Mouse (Mus musculus) midbrain, embryonic 11.5 days (tissue): ENCODE measurements around the gene Ubash3a. TPM values are rescaled to one million over a fixed set of nuclear protein-coding genes. Genes with fewer than 3 reads are reported as not detected.

Experiments
- ATAC-seq: fragments of 200-750 bp; cut with Nextera tagmentation; 2 replicates; pipeline ENCODE4 v1.8.0; 2017; ENCODE audit warnings: moderate TSS enrichment, moderate library complexity; ENCODE audit not compliant: low FRiP score
- DNase-seq: peaks from one replicate; pipeline ENCODE4 v3.0.0; 2015; ENCODE audit warnings: low spot score; ENCODE audit errors: missing footprints
- H3K27ac ChIP-seq: fragments of 300-500 bp; sonication (generic); 2 replicates; pipeline ENCODE4 v1.5.1; 2014; ENCODE audit warnings: low read depth, low read length
- H3K27me3 ChIP-seq: fragments of 300-500 bp; sonication (generic); 2 replicates; pipeline ENCODE4 v1.6.1; 2014; ENCODE audit warnings: mild to moderate bottlenecking, low read length, moderate library complexity, mixed read lengths; ENCODE audit not compliant: control insufficient read depth, insufficient read depth
- H3K36me3 ChIP-seq: fragments of 300-500 bp; sonication (generic); 2 replicates; pipeline ENCODE4 v1.6.1; 2014; ENCODE audit warnings: mild to moderate bottlenecking, low read length, moderate library complexity, mixed read lengths; ENCODE audit not compliant: control insufficient read depth, insufficient read depth
- H3K4me1 ChIP-seq: fragments of 300-500 bp; sonication (generic); 2 replicates; pipeline ENCODE4 v1.6.1; 2014; ENCODE audit warnings: low read length; ENCODE audit not compliant: control insufficient read depth, insufficient read depth
- H3K4me2 ChIP-seq: fragments of 300-500 bp; sonication (generic); 2 replicates; pipeline ENCODE4 v1.6.1; 2014; ENCODE audit warnings: mild to moderate bottlenecking, moderate library complexity
- H3K4me3 ChIP-seq: fragments of 300-500 bp; sonication (generic); 2 replicates; pipeline ENCODE4 v1.5.1; 2014; ENCODE audit warnings: low read depth, low read length
- H3K9ac ChIP-seq: fragments of 300-500 bp; sonication (generic); 2 replicates; pipeline ENCODE4 v1.6.1; 2014; ENCODE audit warnings: low read length
- H3K9me3 ChIP-seq: fragments of 300-500 bp; sonication (generic); 2 replicates; pipeline ENCODE4 v1.6.1; 2016; ENCODE audit warnings: low read length; ENCODE audit not compliant: control insufficient read depth
- WGBS: fragments of 180-500 bp; shearing (Covaris S2); extraction: QIAGEN DNeasy Blood & Tissue Kit; methylation state at CpG from one replicate; pipeline ENCODE4 v1.1.7; 2014; 5-methylcytosine and 5-hydroxymethylcytosine counted together
- polyA plus RNA-seq: library from polyadenylated mRNA; unstranded; fragments of >200 nt; fragmentation: Nextera tagmentation; extraction: Ambion mirVana; gene quantifications from 2 replicates; pipeline ENCODE4 v1.2.1, GENCODE M21; 2014

Ubash3a gene
- polyA plus RNA-seq, 1 experiment from 2014 or later: not detected

DNA sequence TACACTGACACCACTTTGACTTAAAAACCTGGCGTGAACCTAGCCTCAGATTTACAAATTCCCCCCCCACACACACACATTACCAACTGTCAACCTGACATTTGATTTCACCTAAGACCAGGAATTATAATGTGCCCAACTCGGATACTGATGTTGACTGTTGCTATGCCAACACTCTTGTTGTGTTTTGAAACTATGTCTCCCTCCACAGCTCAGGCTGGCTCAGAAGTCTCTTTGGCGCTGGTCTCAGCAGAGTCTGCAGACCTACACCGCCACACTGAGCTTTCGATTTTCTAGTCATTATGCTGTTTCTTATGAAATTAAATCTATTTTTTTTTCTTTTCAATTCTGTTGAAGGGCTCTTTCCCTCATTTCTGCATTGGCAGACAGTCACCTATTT, 55.0 kb downstream of the Ubash3a start:
- DNase-seq (no peak), ATAC-seq (no peak)
- Histone ChIP-seq H3K4me2 (no peak overlapping the region), H3K9ac (no peak overlapping the region), H3K4me3 (no peak overlapping the region), H3K36me3 (no peaks in the 10 kb centered on the region), H3K27me3 (no peaks in the 10 kb centered on the region), H3K4me1 (no peaks in the 10 kb centered on the region), H3K9me3 (no peaks in the 10 kb centered on the region), H3K27ac (no peak overlapping the region)
- WGBS: 77% methylated on average over 5 of the region's 5 CpGs

DNA sequence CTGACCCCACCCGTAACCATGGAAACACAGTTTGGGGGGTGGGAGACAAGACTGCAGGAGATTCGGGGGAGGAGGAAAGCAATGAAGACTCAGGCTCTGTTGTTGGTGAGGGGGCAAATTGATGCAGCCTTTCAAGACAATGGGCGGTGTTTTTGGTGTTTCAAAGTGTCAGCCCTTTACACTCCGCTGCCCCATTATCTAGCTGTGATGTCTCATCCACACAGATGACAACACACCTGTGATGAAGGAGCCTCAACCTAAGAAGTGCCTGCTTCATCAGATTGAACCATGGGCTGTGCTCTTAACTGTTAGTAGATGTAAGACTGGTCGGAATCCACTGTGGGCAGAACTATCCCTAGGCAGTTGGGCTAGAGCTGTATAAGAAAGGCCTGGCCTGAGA, 56.1 kb downstream of the Ubash3a start:
- no peak for DNase-seq
- Histone ChIP-seq H3K9ac (no peak overlapping the region), H3K4me3 (no peak overlapping the region), H3K4me2 (no peak overlapping the region), H3K9me3 (no peaks in the 10 kb centered on the region), H3K27ac (no peak overlapping the region), H3K36me3 (no peaks in the 10 kb centered on the region), H3K27me3 (no peaks in the 10 kb centered on the region), H3K4me1 (no peaks in the 10 kb centered on the region)
- 88% methylated on average over 5 of the region's 5 CpGs for WGBS
- no peak for ATAC-seq

- 52% methylated on average over 6 of the region's 6 CpGs for WGBS
- no peak for ATAC-seq
These were observed 56.7 kb downstream of the Ubash3a start for GRCm38 (mm10) chr17:31264372-31264771.

DNA sequence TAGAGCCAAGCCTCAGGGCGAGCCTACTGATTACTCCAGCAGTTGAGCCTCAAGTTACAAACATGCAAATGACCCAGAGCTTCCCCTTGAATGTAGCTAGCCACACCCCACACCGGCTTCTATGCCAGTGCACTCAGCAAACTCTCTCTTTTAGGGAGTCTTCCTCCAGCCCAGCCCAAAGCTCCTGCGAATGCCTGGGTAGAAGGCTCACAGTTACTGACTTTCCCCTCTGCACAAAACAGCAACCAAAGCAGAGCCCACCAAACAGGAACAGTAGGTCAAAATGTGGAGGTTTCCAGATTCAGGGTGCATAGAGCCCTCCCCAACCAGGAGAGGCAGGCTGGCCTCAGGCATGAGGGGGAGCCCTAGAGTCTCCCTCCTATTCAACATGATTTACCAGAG, 57.5 kb downstream of the Ubash3a start:
- no peaks in the 10 kb centered on the region for H3K4me1 ChIP-seq
- WGBS: 16% methylated on average over 3 of the region's 3 CpGs
- no peak overlapping the region for H3K27ac ChIP-seq
- no peaks in the 10 kb centered on the region for H3K9me3 ChIP-seq
- H3K36me3 ChIP-seq: no peaks in the 10 kb centered on the region
- no peak overlapping the region for H3K9ac ChIP-seq
- no peaks in the 10 kb centered on the region for H3K27me3 ChIP-seq
- ATAC-seq: no peak
- DNase-seq: no peak
- H3K4me2 ChIP-seq: no peak overlapping the region
- no peak overlapping the region for H3K4me3 ChIP-seq

More at GRCm38 (mm10) chr17:31264372-31264771, 56.7 kb downstream of the Ubash3a start:
- no peaks in the 10 kb centered on the region for H3K27me3 ChIP-seq
- no peak for DNase-seq
- no peaks in the 10 kb centered on the region for H3K36me3 ChIP-seq
- H3K9ac ChIP-seq: no peak overlapping the region
- no peak overlapping the region for H3K4me3 ChIP-seq
- no peak overlapping the region for H3K4me2 ChIP-seq
- H3K9me3 ChIP-seq: no peaks in the 10 kb centered on the region
- H3K27ac ChIP-seq: no peak overlapping the region
- no peaks in the 10 kb centered on the region for H3K4me1 ChIP-seq

- Histone ChIP-seq H3K9ac (no peak overlapping the region), H3K27ac (no peak overlapping the region), H3K9me3 (no peaks in the 10 kb centered on the region), H3K4me1 (no peaks in the 10 kb centered on the region), H3K36me3 (no peaks in the 10 kb centered on the region), H3K4me2 (no peak overlapping the region), H3K27me3 (no peaks in the 10 kb centered on the region), H3K4me3 (no peak overlapping the region)
- 88% methylated on average over 9 of the region's 9 CpGs for WGBS
- no peak for DNase-seq
- ATAC-seq: no peak
These were observed 58.2 kb downstream of the Ubash3a start for GRCm38 (mm10) chr17:31265831-31266230.

- DNase-seq: no peak
- H3K9ac ChIP-seq: no peak overlapping the region
- no peaks in the 10 kb centered on the region for H3K27me3 ChIP-seq
- no peak for ATAC-seq
- no peak overlapping the region for H3K27ac ChIP-seq
- H3K9me3 ChIP-seq: no peaks in the 10 kb centered on the region
- H3K4me1 ChIP-seq: no peaks in the 10 kb centered on the region
- 86% methylated on average over 7 of the region's 7 CpGs for WGBS
- no peaks in the 10 kb centered on the region for H3K36me3 ChIP-seq
- H3K4me3 ChIP-seq: no peak overlapping the region
- H3K4me2 ChIP-seq: no peak overlapping the region
These were observed 58.8 kb downstream of the Ubash3a start for GRCm38 (mm10) chr17:31266321-31266950.

- H3K9me3 ChIP-seq: no peaks in the 10 kb centered on the region
- no peak for ATAC-seq
These were observed 59.5 kb downstream of the Ubash3a start for GRCm38 (mm10) chr17:31267138-31267537.

GRCm38 (mm10) chr17:31267603-31268002, 59.9 kb downstream of the Ubash3a start:
- Histone ChIP-seq H3K4me3 (no peak overlapping the region), H3K4me1 (no peaks in the 10 kb centered on the region), H3K9ac (no peak overlapping the region), H3K4me2 (no peak overlapping the region), H3K27ac (no peak overlapping the region), H3K9me3 (no peaks in the 10 kb centered on the region), H3K36me3 (no peaks in the 10 kb centered on the region), H3K27me3 (no peaks in the 10 kb centered on the region)
- ATAC-seq (no peak), DNase-seq (no peak)
- 89% methylated on average over 6 of the region's 6 CpGs for WGBS

More at GRCm38 (mm10) chr17:31267138-31267537, 59.5 kb downstream of the Ubash3a start:
- no peak overlapping the region for H3K4me2 ChIP-seq
- no peak overlapping the region for H3K27ac ChIP-seq
- H3K36me3 ChIP-seq: no peaks in the 10 kb centered on the region
- H3K4me1 ChIP-seq: no peaks in the 10 kb centered on the region
- no peak for DNase-seq
- WGBS: 75% methylated on average over 4 of the region's 4 CpGs
- no peak overlapping the region for H3K4me3 ChIP-seq
- H3K9ac ChIP-seq: no peak overlapping the region
- H3K27me3 ChIP-seq: no peaks in the 10 kb centered on the region

DNA sequence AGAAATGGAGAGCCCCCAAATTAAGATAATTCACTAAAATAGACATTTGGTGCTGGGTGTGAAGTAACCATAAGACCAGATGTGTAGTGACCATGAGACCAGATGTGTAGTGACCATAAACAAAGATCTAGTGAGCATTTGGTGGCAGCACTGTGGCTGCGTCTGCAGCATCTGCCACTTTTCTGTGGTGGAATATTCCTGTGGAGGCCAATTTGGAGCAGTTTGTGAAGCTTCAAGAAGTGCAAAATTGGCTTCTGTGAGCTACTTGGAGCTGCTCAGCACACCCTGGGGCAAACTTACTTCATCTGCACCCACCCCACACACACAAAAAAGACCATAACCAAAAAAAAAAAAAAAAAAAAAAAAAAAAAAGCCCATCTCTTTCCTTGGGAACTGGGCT, 60.3 kb downstream of the Ubash3a start:
- Histone ChIP-seq H3K4me1 (no peaks in the 10 kb centered on the region), H3K4me3 (no peak overlapping the region), H3K27ac (no peak overlapping the region), H3K36me3 (no peaks in the 10 kb centered on the region), H3K9me3 (no peaks in the 10 kb centered on the region), H3K27me3 (no peaks in the 10 kb centered on the region), H3K4me2 (no peak overlapping the region), H3K9ac (no peak overlapping the region)
- DNase-seq (no peak), ATAC-seq (no peak)
- WGBS: 96% methylated on average over 1 of the region's 1 CpGs
